Mouse (Mus musculus) midbrain, embryonic 16.5 days (tissue): Measurements from ENCODE around the gene Zeb2. TPM values are rescaled to one million over a fixed set of nuclear protein-coding genes. Genes with fewer than 3 reads are reported as not detected.

Source experiments
- ATAC-seq: fragments of 200-750 bp; cut with Nextera tagmentation; 2 replicates; pipeline ENCODE4 v1.8.0; 2017; ENCODE audit warnings: moderate TSS enrichment
- H3K27ac ChIP-seq: fragments of 300-500 bp; sonication (generic); 2 replicates; pipeline ENCODE4 v1.5.1; 2014; ENCODE audit warnings: mild to moderate bottlenecking, low read length, mixed read lengths
- H3K27me3 ChIP-seq: fragments of 300-500 bp; sonication (generic); 2 replicates; pipeline ENCODE4 v1.6.1; 2014; ENCODE audit warnings: low read depth, low read length, mixed read lengths; ENCODE audit not compliant: control insufficient read depth, insufficient read depth
- H3K36me3 ChIP-seq: fragments of 300-500 bp; sonication (generic); 2 replicates; pipeline ENCODE4 v1.6.1; 2014; ENCODE audit warnings: mild to moderate bottlenecking, low read length, moderate library complexity, mixed read lengths; ENCODE audit not compliant: control insufficient read depth, insufficient read depth
- H3K4me1 ChIP-seq: fragments of 300-500 bp; sonication (generic); 2 replicates; pipeline ENCODE4 v1.6.1; 2014; ENCODE audit warnings: mild to moderate bottlenecking, low read length, mixed read lengths; ENCODE audit not compliant: control insufficient read depth, insufficient read depth
- H3K4me2 ChIP-seq: fragments of 300-500 bp; sonication (generic); 2 replicates; pipeline ENCODE4 v1.6.1; 2014; ENCODE audit warnings: mild to moderate bottlenecking, low read length, mixed read lengths
- H3K4me3 ChIP-seq: fragments of 300-500 bp; sonication (generic); 2 replicates; pipeline ENCODE4 v1.5.1; 2014; ENCODE audit warnings: low read depth, mild to moderate bottlenecking, low read length, moderate library complexity, mixed read lengths
- H3K9ac ChIP-seq: fragments of 300-500 bp; sonication (generic); 2 replicates; pipeline ENCODE4 v1.6.1; 2014; ENCODE audit warnings: low read depth, low read length, mixed read lengths
- H3K9me3 ChIP-seq: fragments of 300-500 bp; sonication (generic); replicated peaks from 2 replicates; pipeline ENCODE4 v1.6.1; 2014; ENCODE audit warnings: mild to moderate bottlenecking, low read length, mixed read lengths; ENCODE audit not compliant: control insufficient read depth, poor library complexity, severe bottlenecking
- WGBS: fragments of 180-500 bp; shearing (Covaris S2); extraction: QIAGEN DNeasy Blood & Tissue Kit; methylation state at CpG from one replicate; pipeline ENCODE4 v1.1.7; 2014; 5-methylcytosine and 5-hydroxymethylcytosine counted together
- polyA plus RNA-seq: library from polyadenylated mRNA; unstranded; fragments of >200 nt; fragmentation: Nextera tagmentation; extraction: Ambion mirVana; gene quantifications from 2 replicates; pipeline ENCODE4 v1.2.1, GENCODE M21; 2015

The Zeb2 gene
- polyA plus RNA-seq, 1 experiment from 2014 or later = 26.7 TPM

DNA sequence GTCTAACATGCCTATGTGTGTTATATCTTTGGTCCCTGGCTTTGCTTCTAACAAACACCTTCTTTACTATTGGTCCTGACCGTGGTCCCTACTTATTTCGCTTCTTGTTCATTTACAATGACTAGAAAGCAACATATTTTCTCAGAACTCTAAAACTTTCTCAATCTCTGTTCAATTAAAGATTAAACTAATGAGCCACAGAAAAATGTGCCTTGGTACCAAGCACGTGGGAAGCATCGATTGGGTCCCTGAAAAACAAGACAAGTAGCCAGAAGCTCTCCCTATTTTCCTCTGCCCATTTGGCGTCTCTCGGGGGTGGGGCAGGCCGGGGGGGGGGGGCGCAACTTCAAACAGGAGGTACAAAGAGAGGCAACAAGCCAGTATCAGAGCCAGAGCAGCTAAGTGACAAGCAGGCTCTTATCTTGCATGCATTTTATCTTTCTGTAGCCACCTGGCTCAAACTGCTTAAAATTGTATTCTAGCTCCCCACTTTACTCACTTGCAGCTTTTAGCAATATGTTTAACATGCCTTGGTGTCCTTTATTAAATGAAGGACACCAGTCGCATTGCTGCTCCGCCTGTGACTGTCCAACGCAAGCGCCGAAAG lies 76.4 kb downstream of the Zeb2 start:
- no peaks in the 10 kb centered on the region for H3K27me3 ChIP-seq
- H3K4me2 ChIP-seq = no peak overlapping the region
- 76% methylated on average over 13 of the region's 13 CpGs for WGBS
- H3K27ac ChIP-seq = no peak overlapping the region
- H3K4me1 ChIP-seq = peaks cover 18% of the 10 kb centered on the region
- no peaks in the 10 kb centered on the region for H3K9me3 ChIP-seq
- H3K4me3 ChIP-seq = no peak overlapping the region
- H3K36me3 ChIP-seq = no peaks in the 10 kb centered on the region
- no peak overlapping the region for H3K9ac ChIP-seq
- no peak for ATAC-seq

DNA sequence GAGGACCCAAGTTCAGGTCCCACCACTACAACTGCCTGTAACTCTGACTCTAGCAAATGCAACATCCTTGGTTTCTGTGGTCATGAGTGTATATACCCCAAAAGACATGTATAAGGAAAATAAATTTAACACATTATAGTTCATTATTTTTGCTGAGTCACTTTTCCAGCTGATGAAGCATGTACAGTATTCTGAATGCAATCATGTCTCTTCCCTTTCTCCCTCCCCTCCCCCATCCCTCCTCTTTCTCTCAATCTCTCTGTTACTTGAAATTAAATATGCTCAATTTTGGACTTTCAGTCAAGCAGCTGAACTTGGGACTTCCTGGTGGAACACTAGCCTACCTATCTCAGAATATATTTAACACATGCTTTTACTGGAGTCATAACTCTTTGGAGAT lies 77.7 kb downstream of the Zeb2 start:
- no peak overlapping the region for H3K9ac ChIP-seq
- H3K9me3 ChIP-seq = no peaks in the 10 kb centered on the region
- H3K4me2 ChIP-seq = no peak overlapping the region
- no peak overlapping the region for H3K27ac ChIP-seq
- no peaks in the 10 kb centered on the region for H3K27me3 ChIP-seq
- H3K4me1 ChIP-seq = peaks cover 13% of the 10 kb centered on the region
- ATAC-seq = no peak
- H3K36me3 ChIP-seq = no peaks in the 10 kb centered on the region
- no peak overlapping the region for H3K4me3 ChIP-seq

DNA sequence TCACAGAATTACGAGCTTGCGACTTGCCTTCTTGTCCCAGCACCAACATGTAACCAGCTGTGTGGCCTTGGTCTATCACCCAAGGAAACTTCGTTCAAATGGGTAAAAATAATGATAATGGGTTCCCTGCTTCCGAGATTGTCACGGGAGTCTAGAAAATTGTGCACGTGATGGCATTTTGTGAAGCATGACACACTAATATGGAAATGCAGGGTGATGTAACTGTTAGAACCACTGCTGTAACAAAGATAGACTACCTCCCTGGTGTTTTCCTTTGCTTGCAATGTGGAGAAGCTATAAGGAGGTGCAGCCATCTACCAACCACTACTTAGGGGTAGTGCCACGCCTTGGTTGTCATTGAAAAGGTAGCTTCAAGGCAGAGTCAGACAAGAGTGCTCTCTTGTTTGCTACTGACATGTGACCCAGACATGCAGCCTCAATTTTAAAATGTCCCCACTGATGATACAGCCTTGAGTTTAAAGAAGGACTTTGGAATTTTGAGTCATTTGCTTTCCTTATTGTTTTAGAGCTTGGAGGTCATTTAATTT lies 89.0 kb downstream of the Zeb2 start:
- no peak for ATAC-seq
- peaks cover 25% of the 10 kb centered on the region for H3K4me1 ChIP-seq
- WGBS = 80% methylated on average over 7 of the region's 7 CpGs
- no peak overlapping the region for H3K9ac ChIP-seq
- H3K4me2 ChIP-seq = no peak overlapping the region
- no peak overlapping the region for H3K4me3 ChIP-seq
- H3K27ac ChIP-seq = no peak overlapping the region
- no peaks in the 10 kb centered on the region for H3K27me3 ChIP-seq
- H3K9me3 ChIP-seq = no peaks in the 10 kb centered on the region
- H3K36me3 ChIP-seq = no peaks in the 10 kb centered on the region

DNA sequence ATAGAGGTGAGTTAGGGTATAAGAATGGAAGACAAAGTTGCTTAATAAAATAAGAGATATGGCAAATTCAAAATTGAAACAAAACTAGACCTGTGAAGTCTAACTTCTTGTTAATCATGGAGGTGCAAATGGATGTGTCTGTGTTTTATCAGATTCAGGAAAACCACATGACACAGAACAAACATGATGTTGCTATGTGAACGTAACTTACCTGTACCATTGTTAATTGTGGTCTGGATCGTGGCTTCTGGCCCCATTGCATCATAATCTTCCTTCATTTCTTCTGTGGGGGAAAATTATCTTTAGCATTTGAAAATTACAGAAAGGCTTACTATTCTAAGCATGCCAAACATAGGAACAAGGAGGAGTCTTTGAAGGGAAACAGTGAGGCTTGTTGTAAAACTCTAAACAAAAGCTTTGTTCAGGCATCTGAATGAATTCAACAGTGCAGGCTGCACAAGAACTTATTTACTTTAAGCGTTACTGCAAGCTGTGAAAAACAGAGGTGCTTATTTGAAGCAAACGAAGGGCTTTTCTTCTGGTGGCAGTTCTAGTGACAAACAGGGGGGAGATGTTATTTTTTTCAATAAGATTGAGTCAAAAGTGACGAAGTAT lies 99.9 kb downstream of the Zeb2 start:
- Histone ChIP-seq H3K27me3 (no peaks in the 10 kb centered on the region), H3K9me3 (no peaks in the 10 kb centered on the region), H3K4me2 (no peak overlapping the region), H3K36me3 (no peaks in the 10 kb centered on the region), H3K9ac (no peak overlapping the region), H3K4me1 (no peaks in the 10 kb centered on the region), H3K4me3 (no peak overlapping the region), H3K27ac (no peak overlapping the region)
- ATAC-seq = no peak
- WGBS = 68% methylated on average over 5 of the region's 5 CpGs

DNA sequence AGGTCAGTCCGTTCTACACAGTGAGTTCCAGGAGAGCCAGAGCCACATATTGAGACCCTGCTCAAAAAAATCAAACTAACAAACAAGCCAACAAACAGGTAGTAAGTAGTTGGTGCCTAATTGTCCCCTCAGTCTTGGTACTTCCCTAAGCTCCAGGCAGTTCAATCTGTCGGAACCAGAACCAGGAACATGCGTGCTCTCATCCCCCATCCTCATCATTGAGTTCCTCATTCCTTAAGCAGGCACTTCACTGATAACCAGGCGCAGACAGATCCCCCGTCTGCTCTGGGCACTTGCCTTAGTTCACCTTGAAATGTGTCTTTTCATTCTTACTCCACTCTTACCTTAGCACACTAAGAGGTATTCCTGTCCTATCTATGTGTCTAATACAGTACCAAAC lies 103.9 kb downstream of the Zeb2 start:
- no peaks in the 10 kb centered on the region for H3K36me3 ChIP-seq
- H3K27ac ChIP-seq = no peak overlapping the region
- H3K4me2 ChIP-seq = no peak overlapping the region
- H3K9ac ChIP-seq = no peak overlapping the region
- H3K9me3 ChIP-seq = no peaks in the 10 kb centered on the region
- H3K4me1 ChIP-seq = no peaks in the 10 kb centered on the region
- WGBS = 96% methylated on average over 5 of the region's 5 CpGs
- ATAC-seq = no peak
- H3K27me3 ChIP-seq = no peaks in the 10 kb centered on the region
- no peak overlapping the region for H3K4me3 ChIP-seq

GRCm38 (mm10) chr2:45012676-45013075 lies 104.5 kb downstream of the Zeb2 start:
- Histone ChIP-seq H3K9ac (no peak overlapping the region), H3K9me3 (no peaks in the 10 kb centered on the region), H3K27me3 (no peaks in the 10 kb centered on the region), H3K4me2 (no peak overlapping the region), H3K4me3 (no peak overlapping the region), H3K36me3 (no peaks in the 10 kb centered on the region), H3K4me1 (no peaks in the 10 kb centered on the region), H3K27ac (no peak overlapping the region)
- ATAC-seq = no peak
- WGBS = 86% methylated on average over 3 of the region's 3 CpGs

- no peaks in the 10 kb centered on the region for H3K36me3 ChIP-seq
- H3K27me3 ChIP-seq = no peaks in the 10 kb centered on the region
- H3K4me3 ChIP-seq = no peak overlapping the region
- no peak overlapping the region for H3K4me2 ChIP-seq
- no peak overlapping the region for H3K9ac ChIP-seq
- WGBS = 95% methylated on average over 1 of the region's 1 CpGs
- no peak for ATAC-seq
- no peaks in the 10 kb centered on the region for H3K9me3 ChIP-seq
- H3K27ac ChIP-seq = no peak overlapping the region
- no peaks in the 10 kb centered on the region for H3K4me1 ChIP-seq
Measured at GRCm38 (mm10) chr2:45010701-45011100, 106.5 kb downstream of the Zeb2 start.

DNA sequence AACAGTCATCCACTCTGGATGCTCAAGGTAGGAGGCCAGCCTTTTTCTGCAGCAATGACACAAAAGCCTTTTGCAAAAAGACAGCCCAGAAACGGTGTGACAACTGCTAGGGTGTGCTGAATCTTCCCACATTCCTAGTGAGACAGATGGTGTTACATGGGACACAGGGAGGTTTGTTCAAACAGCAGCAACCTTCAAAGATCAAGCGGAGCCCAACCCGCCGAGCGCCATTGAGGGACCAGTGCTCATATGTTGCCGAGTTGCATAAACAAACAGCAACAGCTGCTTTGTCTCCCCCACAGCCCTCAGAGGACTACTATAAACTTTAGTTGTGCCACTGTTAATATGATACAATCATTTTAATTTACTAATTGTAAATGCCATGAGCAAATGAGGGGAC lies 117.3 kb downstream of the Zeb2 start:
- H3K27ac ChIP-seq = no peak overlapping the region; the same call in 1 of the 2 replicates
- ATAC-seq = peak; percentile 42; the same call in 1 of the 2 replicates
- WGBS = 60% methylated on average over 6 of the region's 6 CpGs

GRCm38 (mm10) chr2:44998710-44999109 lies 118.5 kb downstream of the Zeb2 start:
- WGBS = 94% methylated on average over 5 of the region's 5 CpGs
- Histone ChIP-seq H3K4me2 (no peak overlapping the region), H3K4me1 (no peaks in the 10 kb centered on the region), H3K27me3 (no peaks in the 10 kb centered on the region), H3K4me3 (no peak overlapping the region), H3K27ac (no peak overlapping the region), H3K9me3 (no peaks in the 10 kb centered on the region), H3K36me3 (0 out of 2 replicates have a peak, but pooled peaks cover 3% of the 10 kb centered on the region), H3K9ac (no peak overlapping the region)
- no peak for ATAC-seq

More for the DNA sequence above, 117.3 kb downstream of the Zeb2 start:
- H3K9me3 ChIP-seq = no peaks in the 10 kb centered on the region
- no peak overlapping the region for H3K4me2 ChIP-seq
- H3K36me3 ChIP-seq = 0 out of 2 replicates have a peak, but pooled peaks cover 3% of the 10 kb centered on the region
- H3K27me3 ChIP-seq = no peaks in the 10 kb centered on the region
- H3K9ac ChIP-seq = no peak overlapping the region
- no peak overlapping the region for H3K4me3 ChIP-seq
- no peaks in the 10 kb centered on the region for H3K4me1 ChIP-seq
